19 mouse cellular contexts compared by ENCODE assay signal in genomic region chr7:109238724-109239123, GRCm38 (mm10).
A peak's percentile ranks its signal among the peaks of the same experiment; 100 is the strongest.
DNase-seq lines count a peak whose midpoint lies in the region; ATAC-seq and TF ChIP-seq lines count a peak whose summit lies in the region.
"Had no signal": no experiment of that assay in that cellular context is flagged by ENCODE, and none has a peak within 500 bp of the region (broad histone marks: within the 10 kb centered on the region; RNA-seq: fewer than 3 reads in every experiment).

No protein-coding gene starts in this region.

- peak; percentile 16 for DNase-seq in forebrain, embryonic 14.5 days (ENCODE audit: low spot score)
- DNase-seq in ES-E14 (ENCODE audit: low read depth, low spot score) = no peak
- DNase-seq in urinary bladder, adult 2 months (ENCODE audit: low spot score) = no peak
- DNase-seq: adrenal gland, postnatal 25 days; cerebellum, adult 11-12 months; cerebellum, adult 9-10 months; cerebellum, postnatal 25 days; gastrocnemius, postnatal 36 days; heart, adult 11 months; heart, postnatal 10 days; heart, postnatal 4 days had no signal

- no peaks in the 10 kb centered on the region for H3K9me3 ChIP-seq in forebrain, embryonic 14.5 days (replicated peaks; ENCODE audit: control insufficient read depth, low read length)
- H3K9me3 ChIP-seq in forebrain, embryonic 16.5 days (ENCODE audit: control insufficient read depth, low read length) = no peaks in the 10 kb centered on the region
- H3K9me3 ChIP-seq in midbrain, embryonic 12.5 days = no peaks in the 10 kb centered on the region
- no peaks in the 10 kb centered on the region for H3K9me3 ChIP-seq in midbrain, embryonic 15.5 days
- no peaks in the 10 kb centered on the region for H3K9me3 ChIP-seq in ES-E14 (ENCODE audit: control insufficient read depth, insufficient read depth, low read depth, low read length)
- H3K9me3 ChIP-seq: embryonic facial prominence, embryonic 12.5 days; forebrain, embryonic 13.5 days; heart, embryonic 10.5 days; intestine, embryonic 15.5 days had no signal

- H3K36me3 ChIP-seq in forebrain, embryonic 14.5 days (ENCODE audit: control insufficient read depth, insufficient read depth, low read length) = no peaks in the 10 kb centered on the region
- no peaks in the 10 kb centered on the region for H3K36me3 ChIP-seq in forebrain, embryonic 16.5 days (ENCODE audit: control insufficient read depth, insufficient read depth)
- no peaks in the 10 kb centered on the region for H3K36me3 ChIP-seq in midbrain, embryonic 12.5 days
- no peaks in the 10 kb centered on the region for H3K36me3 ChIP-seq in midbrain, embryonic 15.5 days (replicated peaks)
- no peaks in the 10 kb centered on the region for H3K36me3 ChIP-seq in ES-E14 (ENCODE audit: control insufficient read depth, insufficient read depth, low read length, poor library complexity, severe bottlenecking)
- H3K36me3 ChIP-seq: embryonic facial prominence, embryonic 12.5 days; heart, embryonic 10.5 days; intestine, embryonic 15.5 days had no signal

- in situ Hi-C loops in ES-E14 (cut with MboI; ENCODE audit: low sequenced_read_pairs in 2 of 2, unreplicated experiment in 2 of 2) = no loop called here

- ATAC-seq in forebrain, embryonic 14.5 days = no peak
- ATAC-seq in forebrain, embryonic 16.5 days = no peak
- ATAC-seq in midbrain, embryonic 12.5 days (ENCODE audit: low FRiP score, low read depth) = no peak
- no peak for ATAC-seq in midbrain, embryonic 15.5 days (replicated peaks)
- ATAC-seq: forebrain, embryonic 13.5 days; intestine, embryonic 15.5 days had no signal

- no peak overlapping the region for H3K4me2 ChIP-seq in forebrain, embryonic 14.5 days (ENCODE audit: low read length)
- H3K4me2 ChIP-seq in forebrain, embryonic 16.5 days (ENCODE audit: low read length) = no peak overlapping the region
- H3K4me2 ChIP-seq in midbrain, embryonic 12.5 days (replicated peaks) = no peak overlapping the region
- H3K4me2 ChIP-seq in midbrain, embryonic 15.5 days = no peak overlapping the region
- H3K4me2 ChIP-seq: embryonic facial prominence, embryonic 12.5 days; forebrain, embryonic 13.5 days; hindbrain, embryonic 14.5 days; intestine, embryonic 15.5 days had no signal

- peaks cover 8% of the 10 kb centered on the region for H3K4me1 ChIP-seq in forebrain, embryonic 14.5 days (ENCODE audit: control insufficient read depth, insufficient read depth, low read length)
- peaks cover 13% of the 10 kb centered on the region for H3K4me1 ChIP-seq in forebrain, embryonic 16.5 days (replicated peaks; ENCODE audit: control insufficient read depth, insufficient read depth, low read length)
- peaks cover 49% of the 10 kb centered on the region for H3K4me1 ChIP-seq in midbrain, embryonic 12.5 days
- peaks cover 37% of the 10 kb centered on the region for H3K4me1 ChIP-seq in midbrain, embryonic 15.5 days
- no peaks in the 10 kb centered on the region; a peak in 1 of 4 replicates for H3K4me1 ChIP-seq in ES-E14 (ENCODE audit: control insufficient read depth in 2 of 2, insufficient read depth in 2 of 2, low read length in 2 of 2, poor library complexity in 1 of 2)
- H3K4me1 ChIP-seq: heart, embryonic 10.5 days; intestine, embryonic 15.5 days had no signal

- H3K9ac ChIP-seq in forebrain, embryonic 14.5 days (ENCODE audit: low read length) = no peak overlapping the region
- no peak overlapping the region for H3K9ac ChIP-seq in forebrain, embryonic 16.5 days (replicated peaks; ENCODE audit: low read depth, low read length)
- H3K9ac ChIP-seq in midbrain, embryonic 12.5 days (replicated peaks) = no peak overlapping the region
- H3K9ac ChIP-seq in midbrain, embryonic 15.5 days = no peak overlapping the region
- H3K9ac ChIP-seq in ES-E14 (ENCODE audit: insufficient read depth, low read depth, low read length, poor library complexity, severe bottlenecking) = no peak overlapping the region
- H3K9ac ChIP-seq: embryonic facial prominence, embryonic 12.5 days; forebrain, embryonic 13.5 days; hindbrain, embryonic 14.5 days; intestine, embryonic 15.5 days had no signal

- H3K27me3 ChIP-seq in forebrain, embryonic 14.5 days (replicated peaks; ENCODE audit: control insufficient read depth, insufficient read depth, low read length) = 0 out of 2 replicates have a peak, but pooled peaks cover 5% of the 10 kb centered on the region
- H3K27me3 ChIP-seq in forebrain, embryonic 16.5 days (replicated peaks; ENCODE audit: control insufficient read depth, insufficient read depth, low read length) = peaks cover 6% of the 10 kb centered on the region; the same call in 1 of the 2 replicates
- H3K27me3 ChIP-seq in midbrain, embryonic 12.5 days = peaks cover 14% of the 10 kb centered on the region
- no peaks in the 10 kb centered on the region for H3K27me3 ChIP-seq in midbrain, embryonic 15.5 days (replicated peaks)
- H3K27me3 ChIP-seq: embryonic facial prominence, embryonic 12.5 days; intestine, embryonic 15.5 days had no signal

- 64% methylated on average over 10 of the region's 10 CpGs for WGBS in forebrain, embryonic 14.5 days
- WGBS in forebrain, embryonic 16.5 days = 61% methylated on average over 10 of the region's 10 CpGs
- 55% methylated on average over 10 of the region's 10 CpGs for WGBS in midbrain, embryonic 12.5 days
- 51% methylated on average over 10 of the region's 10 CpGs for WGBS in midbrain, embryonic 15.5 days

- no peak overlapping the region for H3K4me3 ChIP-seq in forebrain, embryonic 14.5 days (ENCODE audit: low read depth, low read length)
- no peak overlapping the region for H3K4me3 ChIP-seq in forebrain, embryonic 16.5 days (replicated peaks; ENCODE audit: low read length)
- H3K4me3 ChIP-seq in midbrain, embryonic 12.5 days = no peak overlapping the region
- H3K4me3 ChIP-seq in midbrain, embryonic 15.5 days = no peak overlapping the region
- no peak overlapping the region for H3K4me3 ChIP-seq in ES-E14 (ENCODE audit: insufficient read depth in 1 of 2, low read depth in 1 of 2, low read length in 2 of 2, poor library complexity in 1 of 2, severe bottlenecking in 1 of 2)
- H3K4me3 ChIP-seq: embryonic facial prominence, embryonic 12.5 days; forebrain, embryonic 13.5 days; heart, embryonic 10.5 days; intestine, embryonic 15.5 days had no signal

- no peak overlapping the region for H3K27ac ChIP-seq in forebrain, embryonic 14.5 days (ENCODE audit: low read depth, low read length)
- no peak overlapping the region for H3K27ac ChIP-seq in forebrain, embryonic 16.5 days (ENCODE audit: low read length)
- 0 out of 2 replicates have a peak overlapping the region, but pooled peaks have one; percentile 27 for H3K27ac ChIP-seq in midbrain, embryonic 12.5 days (replicated peaks)
- H3K27ac ChIP-seq in midbrain, embryonic 15.5 days = no peak overlapping the region
- no peak overlapping the region for H3K27ac ChIP-seq in ES-E14 (ENCODE audit: insufficient read depth, low read depth, low read length, poor library complexity, severe bottlenecking)
- H3K27ac ChIP-seq: embryonic facial prominence, embryonic 12.5 days; forebrain, embryonic 13.5 days; heart, embryonic 10.5 days; hindbrain, embryonic 14.5 days; intestine, embryonic 15.5 days had no signal

TF ChIP-seq in ES-E14, 5 proteins besides CTCF, POLR2A, EP300 and RAD21:
- TF ChIP-seq MAFK (IDR thresholded peaks at IDR 0.05; ENCODE audit: insufficient read depth, low read depth, low read length) = peak; percentile 89
- TF ChIP-seq CHD2 (IDR thresholded peaks at IDR 0.05; ENCODE audit: low read depth, low read length) = no peak
